Mouse (Mus musculus): ENCODE data around the gene Hist2h3b.
"Not testable (repeated sequence)": the region's sequence is repeated elsewhere in the genome, so short reads cannot be mapped to it uniquely, and the experiment has no call there.

DNA sequence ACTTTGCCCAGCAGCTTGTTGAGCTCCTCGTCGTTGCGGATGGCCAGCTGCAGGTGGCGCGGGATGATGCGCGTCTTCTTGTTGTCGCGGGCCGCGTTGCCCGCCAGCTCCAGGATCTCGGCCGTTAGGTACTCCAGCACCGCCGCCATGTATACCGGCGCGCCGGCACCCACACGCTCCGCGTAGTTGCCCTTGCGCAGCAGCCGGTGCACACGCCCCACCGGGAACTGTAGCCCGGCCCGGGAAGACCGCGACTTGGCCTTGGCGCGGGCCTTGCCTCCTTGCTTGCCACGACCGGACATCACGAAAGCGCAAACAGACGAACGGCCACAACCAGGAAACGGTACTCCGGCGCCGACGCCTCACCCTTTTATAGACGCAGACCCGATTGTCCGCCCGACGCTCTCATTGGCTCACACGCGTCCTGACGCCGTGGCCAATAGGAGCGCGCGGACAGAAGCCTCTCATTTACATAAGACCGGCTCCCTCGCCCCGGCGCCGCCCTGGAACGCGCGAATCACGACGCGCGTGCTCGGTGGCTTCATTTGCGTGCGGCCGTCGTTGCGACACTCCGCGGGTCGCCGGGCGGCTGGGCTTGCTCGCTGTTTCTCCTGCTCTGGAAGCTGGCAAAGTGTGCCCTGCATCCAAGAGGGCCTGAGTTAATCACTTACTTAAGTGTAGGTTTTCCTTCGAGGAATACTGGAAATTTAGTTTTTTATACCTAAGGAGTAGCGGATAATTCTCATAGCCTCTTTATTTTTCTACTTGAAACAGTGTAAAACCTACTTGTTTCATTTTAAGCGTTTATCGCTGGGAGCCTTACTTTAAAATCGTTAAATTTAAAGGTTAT, 28.3 kb upstream of the Hist2h3b start, which contains the start of gene Hist2h2aa2:
- peak; percentile 28 for TF ChIP-seq POLR2A (IDR thresholded peaks at IDR 0.05; ENCODE audit: low read depth, low read length)
- TF ChIP-seq CTCF (IDR thresholded peaks at IDR 0.05; ENCODE audit: borderline replicate concordance, insufficient read depth, low read length): not testable (repeated sequence)

Data from embryonic fibroblast, embryonic 13.5 days (primary cell).